Mouse (Mus musculus) hindbrain, embryonic 14.5 days (tissue): ENCODE results near the gene Rtn4rl2. TPM values are rescaled to one million over a fixed set of nuclear protein-coding genes. Genes with fewer than 3 reads are reported as not detected.

Experiments
- ATAC-seq: fragments of 200-750 bp; cut with Nextera tagmentation; 2 replicates; pipeline ENCODE4 v1.8.0; 2017; ENCODE audit warnings: moderate number of reproducible peaks, mild to moderate bottlenecking, moderate TSS enrichment, moderate library complexity; ENCODE audit not compliant: low FRiP score
- DNase-seq: peaks from one replicate; pipeline ENCODE4 v3.0.0-alpha.2; 2015; ENCODE audit warnings: low spot score
- H3K27ac ChIP-seq: fragments of 300-500 bp; sonication (generic); 2 replicates; pipeline ENCODE4 v1.5.1; 2014; ENCODE audit warnings: mild to moderate bottlenecking, moderate library complexity
- H3K27me3 ChIP-seq: fragments of 300-500 bp; sonication (generic); 2 replicates; pipeline ENCODE4 v1.6.1; 2014; ENCODE audit warnings: mild to moderate bottlenecking, low read length, mixed read lengths; ENCODE audit not compliant: control insufficient read depth, insufficient read depth
- H3K36me3 ChIP-seq: fragments of 300-500 bp; sonication (generic); replicated peaks from 2 replicates; pipeline ENCODE4 v1.6.1; 2014; ENCODE audit not compliant: control insufficient read depth, insufficient read depth
- H3K4me1 ChIP-seq: fragments of 300-500 bp; sonication (generic); replicated peaks from 2 replicates; pipeline ENCODE4 v1.6.1; 2014; ENCODE audit warnings: antibody characterized with exemption, low read length, mixed read lengths; ENCODE audit not compliant: control insufficient read depth, insufficient read depth
- H3K4me2 ChIP-seq: fragments of 300-500 bp; sonication (generic); replicated peaks from 2 replicates; pipeline ENCODE4 v1.6.1; 2014; ENCODE audit warnings: mild to moderate bottlenecking, moderate library complexity
- H3K4me3 ChIP-seq: fragments of 300-500 bp; sonication (generic); replicated peaks from 2 replicates; pipeline ENCODE4 v1.5.1; 2014; ENCODE audit warnings: mild to moderate bottlenecking, low read length
- H3K9ac ChIP-seq: fragments of 300-500 bp; sonication (generic); 2 replicates; pipeline ENCODE4 v1.6.1; 2014
- H3K9me3 ChIP-seq: fragments of 300-500 bp; sonication (generic); 2 replicates; pipeline ENCODE4 v1.6.1; 2016; ENCODE audit warnings: low read length; ENCODE audit not compliant: control insufficient read depth
- WGBS: fragments of 180-500 bp; shearing (Covaris S2); extraction: QIAGEN DNeasy Blood & Tissue Kit; methylation state at CpG from one replicate; pipeline ENCODE4 v1.1.7; 2014; 5-methylcytosine and 5-hydroxymethylcytosine counted together
- polyA plus RNA-seq: library from polyadenylated mRNA; unstranded; fragments of >200 nt; fragmentation: Nextera tagmentation; extraction: Ambion mirVana; gene quantifications from 2 replicates; pipeline ENCODE4 v1.2.1, GENCODE M21; 2014

Rtn4rl2 gene
- polyA plus RNA-seq, 1 experiment from 2014 or later, result 3.8 TPM

- no peaks in the 10 kb centered on the region for H3K36me3 ChIP-seq
- under 1% methylated on average over 58 of the region's 58 CpGs for WGBS
- peak overlapping the region; percentile 98 for H3K4me2 ChIP-seq
- peaks cover 72% of the 10 kb centered on the region for H3K27me3 ChIP-seq
- peak overlapping the region; percentile 77 for H3K4me3 ChIP-seq
- ATAC-seq, result peak; percentile 33
- no peak overlapping the region for H3K27ac ChIP-seq
- peak overlapping the region; percentile 57 for H3K9ac ChIP-seq
- H3K4me1 ChIP-seq, result peaks cover 20% of the 10 kb centered on the region
- peak; percentile 75 for DNase-seq
- H3K9me3 ChIP-seq, result no peaks in the 10 kb centered on the region
Measured at GRCm38 (mm10) chr2:84887411-84888271, 1.1 kb upstream of the Rtn4rl2 start.

- H3K27me3 ChIP-seq, result peaks cover 77% of the 10 kb centered on the region
Measured at GRCm38 (mm10) chr2:84886821-84887281, 341 bp upstream of the Rtn4rl2 start.

GRCm38 (mm10) chr2:84885084-84886055 lies 1.1 kb downstream of the Rtn4rl2 start:
- Histone ChIP-seq H3K36me3 (no peaks in the 10 kb centered on the region), H3K4me2 (peak overlapping the region; percentile 98), H3K27ac (no peak overlapping the region), H3K27me3 (peaks cover 84% of the 10 kb centered on the region), H3K9me3 (no peaks in the 10 kb centered on the region), H3K4me1 (peaks cover 20% of the 10 kb centered on the region), H3K4me3 (peak overlapping the region; percentile 77), H3K9ac (peak overlapping the region; percentile 2; the same call in 1 of the 2 replicates)
- no peak for DNase-seq
- WGBS, result 11% methylated on average over 21 of the region's 23 CpGs
- ATAC-seq, result no peak

More at GRCm38 (mm10) chr2:84886821-84887281, 341 bp upstream of the Rtn4rl2 start:
- Histone ChIP-seq H3K27ac (peak overlapping the region; percentile 24; the same call in 1 of the 2 replicates), H3K9ac (peak overlapping the region; percentile 57), H3K4me1 (peaks cover 20% of the 10 kb centered on the region), H3K4me2 (peak overlapping the region; percentile 98), H3K4me3 (peak overlapping the region; percentile 77), H3K36me3 (no peaks in the 10 kb centered on the region), H3K9me3 (no peaks in the 10 kb centered on the region)
- ATAC-seq (peak; percentile 56), DNase-seq (peak; percentile 68)
- 0% methylated on average over 32 of the region's 39 CpGs for WGBS

GRCm38 (mm10) chr2:84884611-84885010 lies 1.9 kb downstream of the Rtn4rl2 start:
- no peak for DNase-seq
- 52% methylated on average over 4 of the region's 4 CpGs for WGBS
- no peak overlapping the region for H3K27ac ChIP-seq
- H3K4me2 ChIP-seq, result peak overlapping the region; percentile 98
- peak overlapping the region; percentile 77; the same call in 1 of the 2 replicates for H3K4me3 ChIP-seq
- no peak overlapping the region for H3K9ac ChIP-seq
- ATAC-seq, result no peak
- peaks cover 20% of the 10 kb centered on the region for H3K4me1 ChIP-seq
- no peaks in the 10 kb centered on the region for H3K36me3 ChIP-seq
- no peaks in the 10 kb centered on the region for H3K9me3 ChIP-seq
- H3K27me3 ChIP-seq, result peaks cover 85% of the 10 kb centered on the region

- Histone ChIP-seq H3K4me1 (peaks cover 13% of the 10 kb centered on the region), H3K36me3 (no peaks in the 10 kb centered on the region), H3K27ac (no peak overlapping the region), H3K9ac (no peak overlapping the region), H3K27me3 (peaks cover 79% of the 10 kb centered on the region), H3K4me2 (peak overlapping the region; percentile 42), H3K4me3 (no peak overlapping the region), H3K9me3 (no peaks in the 10 kb centered on the region)
- DNase-seq (no peak), ATAC-seq (no peak)
- WGBS, result 70% methylated on average over 4 of the region's 4 CpGs
Measured at GRCm38 (mm10) chr2:84883942-84884341, 2.6 kb downstream of the Rtn4rl2 start.

- peaks cover 76% of the 10 kb centered on the region for H3K27me3 ChIP-seq
- no peak overlapping the region for H3K9ac ChIP-seq
- 4% methylated on average over 10 of the region's 11 CpGs for WGBS
- H3K4me2 ChIP-seq, result peak overlapping the region; percentile 42
- DNase-seq (no peak), ATAC-seq (no peak)
- peaks cover 11% of the 10 kb centered on the region for H3K4me1 ChIP-seq
- H3K4me3 ChIP-seq, result 0 out of 2 replicates have a peak overlapping the region, but pooled peaks have one; percentile 9
- no peaks in the 10 kb centered on the region for H3K9me3 ChIP-seq
- no peak overlapping the region for H3K27ac ChIP-seq
- no peaks in the 10 kb centered on the region for H3K36me3 ChIP-seq
Measured at GRCm38 (mm10) chr2:84883530-84883929, 3.0 kb downstream of the Rtn4rl2 start.

- Histone ChIP-seq H3K4me3 (0 out of 2 replicates have a peak overlapping the region, but pooled peaks have one; percentile 9), H3K9ac (no peak overlapping the region), H3K4me1 (peaks cover 9% of the 10 kb centered on the region), H3K36me3 (no peaks in the 10 kb centered on the region), H3K4me2 (peak overlapping the region; percentile 42), H3K27me3 (peaks cover 74% of the 10 kb centered on the region), H3K27ac (no peak overlapping the region), H3K9me3 (no peaks in the 10 kb centered on the region)
- WGBS, result 9% methylated on average over 6 of the region's 6 CpGs
- DNase-seq (no peak), ATAC-seq (no peak)
Measured at GRCm38 (mm10) chr2:84883084-84883483, 3.4 kb downstream of the Rtn4rl2 start.

- Histone ChIP-seq H3K4me3 (0 out of 2 replicates have a peak overlapping the region, but pooled peaks have one; percentile 9), H3K27me3 (peaks cover 69% of the 10 kb centered on the region), H3K36me3 (no peaks in the 10 kb centered on the region), H3K4me1 (peaks cover 6% of the 10 kb centered on the region), H3K4me2 (peak overlapping the region; percentile 42), H3K9me3 (no peaks in the 10 kb centered on the region), H3K27ac (no peak overlapping the region), H3K9ac (no peak overlapping the region)
- no peak for ATAC-seq
- 10% methylated on average over 23 of the region's 23 CpGs for WGBS
- no peak for DNase-seq
Measured at GRCm38 (mm10) chr2:84882606-84883005, 3.9 kb downstream of the Rtn4rl2 start.
